Mouse (Mus musculus) heart, postnatal 10 days (tissue): ENCODE data around the gene Cox11. TPM values are rescaled to one million over a fixed set of nuclear protein-coding genes. Genes with fewer than 3 reads are reported as not detected.

Source experiments
- DNase-seq, 2 experiments: peaks; one replicate each; pipeline ENCODE4 v3.0.0; 2021
- intact Hi-C: fragments of 180-260 bp; cut with DNase I; formaldehyde crosslinking; loops from one replicate; pipeline ENCODE4 v1.15.1; 2025
- total RNA-seq, 2 experiments: library from RNA; stranded (reverse); gene quantifications; 2 replicates each; pipeline ENCODE4 v1.2.3; 2021

The Cox11 gene
- total RNA-seq, 2 experiments from 2014 or later, result 24.2 to 25.8 TPM

- intact Hi-C loops, result no loop called here
- no peak for DNase-seq
Observed at GRCm38 (mm10) chr11:90663618-90664297, 25.8 kb downstream of the Cox11 start.

- intact Hi-C loops, result no loop called here
- no peak for DNase-seq
Observed at GRCm38 (mm10) chr11:90664345-90664986, 26.5 kb downstream of the Cox11 start.

DNA sequence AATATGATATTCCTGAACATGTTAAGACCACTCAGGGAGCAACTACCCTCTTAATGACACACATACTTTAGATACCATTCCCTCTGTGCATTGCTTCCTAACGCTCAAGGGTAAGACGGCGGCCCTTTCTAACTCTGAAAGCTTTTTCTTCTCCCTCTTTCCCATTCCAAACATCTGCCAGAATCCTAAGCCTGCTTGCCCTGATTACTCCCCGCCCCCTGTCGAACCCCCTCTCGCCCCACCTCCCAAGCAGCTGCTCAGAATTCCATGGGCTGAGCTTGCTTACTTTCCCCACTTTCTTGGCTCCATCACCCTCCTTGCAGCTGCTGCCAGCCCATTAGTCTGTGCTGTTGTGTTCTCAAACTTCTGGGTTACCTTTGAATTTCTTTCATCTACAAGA is 27.2 kb downstream of the Cox11 start:
- intact Hi-C loops, result no loop called here

GRCm38 (mm10) chr11:90666144-90666757 is 28.3 kb downstream of the Cox11 start:
- no peak for DNase-seq
- intact Hi-C loops, result no loop called here

More for the DNA sequence above, 27.2 kb downstream of the Cox11 start:
- peak; percentile 29 to 39 for DNase-seq

GRCm38 (mm10) chr11:90666916-90667315 is 28.9 kb downstream of the Cox11 start:
- no peak for DNase-seq
- intact Hi-C loops, result no loop called here

- no peak for DNase-seq
- intact Hi-C loops, result no loop called here
Observed at GRCm38 (mm10) chr11:90667325-90667724, 29.4 kb downstream of the Cox11 start.

GRCm38 (mm10) chr11:90675479-90676110 is 37.6 kb downstream of the Cox11 start:
- DNase-seq, result no peak
- intact Hi-C loops, result no loop called here

GRCm38 (mm10) chr11:90677027-90677426 is 39.1 kb downstream of the Cox11 start:
- intact Hi-C loops, result no loop called here

GRCm38 (mm10) chr11:90677771-90678288 is 39.9 kb downstream of the Cox11 start:
- intact Hi-C loops, result no loop called here
- DNase-seq, result peak in 1 of 2 experiments; percentile 5

More at GRCm38 (mm10) chr11:90677027-90677426, 39.1 kb downstream of the Cox11 start:
- DNase-seq, result no peak

- intact Hi-C loops, result no loop called here
- no peak for DNase-seq
Observed at GRCm38 (mm10) chr11:90678582-90678981, 40.6 kb downstream of the Cox11 start.

GRCm38 (mm10) chr11:90681171-90681570 is 43.2 kb downstream of the Cox11 start:
- intact Hi-C loops, result no loop called here
- no peak for DNase-seq

- intact Hi-C loops, result no loop called here
- DNase-seq, result no peak
Observed at GRCm38 (mm10) chr11:90684765-90685164, 46.8 kb downstream of the Cox11 start.

DNA sequence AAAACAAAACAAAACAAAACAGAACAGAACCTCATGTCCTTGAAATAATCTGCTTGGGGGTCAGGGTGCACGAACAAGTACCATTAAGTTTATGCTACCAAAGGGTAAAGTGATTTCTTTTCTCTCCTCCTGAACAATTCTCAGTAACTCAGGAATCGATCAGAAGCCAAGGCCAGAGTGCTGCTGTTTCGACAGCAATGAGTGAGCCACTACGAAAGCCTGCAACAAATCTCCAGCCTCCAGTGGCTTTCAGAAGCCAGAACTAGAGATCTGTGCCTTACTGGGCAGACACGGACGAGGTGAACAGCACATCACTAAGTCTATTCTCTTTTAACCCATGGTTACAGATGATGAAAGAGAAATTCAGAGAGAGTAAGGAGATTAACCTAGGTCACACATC is 47.2 kb downstream of the Cox11 start:
- intact Hi-C loops, result no loop called here
- DNase-seq, result no peak

- intact Hi-C loops, result no loop called here
- DNase-seq, result peak in 1 of 2 experiments; percentile 6
Observed at GRCm38 (mm10) chr11:90686287-90687025, 48.5 kb downstream of the Cox11 start.

DNA sequence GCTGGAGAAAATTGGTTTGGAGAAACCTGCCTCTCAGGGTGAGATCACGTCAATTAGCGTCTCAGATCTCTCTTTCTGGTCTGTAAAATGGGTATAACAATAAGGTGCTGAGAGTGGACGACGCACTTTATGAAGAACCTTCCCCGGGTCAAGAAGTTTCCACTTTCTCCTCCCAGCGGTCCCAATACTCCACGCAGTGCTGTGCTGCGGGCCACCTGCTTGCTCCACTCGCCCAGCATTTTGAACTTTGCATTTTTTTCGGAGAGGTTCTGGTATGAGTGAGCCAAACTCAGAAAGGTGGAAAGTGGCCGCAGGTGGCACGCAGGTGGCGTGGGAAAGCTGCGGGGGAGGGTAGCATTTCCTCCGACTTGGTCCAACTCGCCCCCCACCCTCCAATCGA is 49.1 kb downstream of the Cox11 start:
- peak in 1 of 2 experiments; percentile 5 for DNase-seq
- intact Hi-C loops, result no loop called here

GRCm38 (mm10) chr11:90687460-90688416 is 49.8 kb downstream of the Cox11 start, which contains the start of gene Tom1l1:
Gene Tom1l1 (minus strand): TSS chr11:90688366.
- DNase-seq, result peak; percentile 82 to 83
- intact Hi-C loops, result no loop called here

DNA sequence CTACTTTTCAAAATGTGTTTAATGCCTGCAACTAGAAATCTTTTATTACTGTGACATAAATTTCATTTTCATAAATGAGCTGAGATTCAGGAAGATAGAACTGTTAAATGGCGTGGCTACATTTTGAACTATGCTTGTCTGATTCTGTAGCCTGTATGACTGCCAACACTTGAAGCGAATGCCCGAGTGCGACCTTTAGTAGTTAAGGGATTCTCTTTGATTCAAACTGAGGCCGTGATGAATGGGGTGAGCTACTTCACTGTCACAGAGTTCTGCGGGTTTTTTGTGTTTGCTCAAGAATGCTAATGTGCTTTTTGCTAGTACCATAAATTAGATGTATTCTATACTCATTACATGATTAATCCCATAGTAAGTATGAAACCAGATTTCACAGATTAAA is 52.4 kb downstream of the Cox11 start:
- no peak for DNase-seq

GRCm38 (mm10) chr11:90694206-90694605 is 56.2 kb downstream of the Cox11 start:
- intact Hi-C loops, result no loop called here

More for the DNA sequence above, 52.4 kb downstream of the Cox11 start:
- intact Hi-C loops, result no loop called here

More at GRCm38 (mm10) chr11:90694206-90694605, 56.2 kb downstream of the Cox11 start:
- no peak for DNase-seq
